Mouse (Mus musculus): ENCODE data around the gene Ptprm.

The Ptprm gene

DNA sequence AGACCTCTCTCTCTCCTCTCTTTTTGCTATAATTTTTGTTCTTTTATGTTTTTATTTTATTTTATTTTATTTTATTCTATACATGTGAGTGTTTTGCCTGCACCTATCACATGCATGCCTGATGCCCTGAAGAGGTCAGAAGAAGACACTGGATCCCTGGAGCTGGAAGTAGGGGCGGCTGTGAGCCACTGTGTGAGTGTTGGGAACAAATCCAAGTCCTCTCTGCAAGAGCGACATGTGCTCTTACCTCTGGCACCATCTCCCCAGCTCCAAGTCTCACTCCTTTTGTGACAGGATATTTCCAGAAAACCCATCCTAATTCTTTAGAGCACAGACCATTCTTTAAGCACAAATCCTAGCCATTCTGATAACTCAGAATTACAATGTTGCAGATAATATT is 372.6 kb downstream of the Ptprm start:
- DNase-seq (ENCODE audit: low spot score): no peak

DNA sequence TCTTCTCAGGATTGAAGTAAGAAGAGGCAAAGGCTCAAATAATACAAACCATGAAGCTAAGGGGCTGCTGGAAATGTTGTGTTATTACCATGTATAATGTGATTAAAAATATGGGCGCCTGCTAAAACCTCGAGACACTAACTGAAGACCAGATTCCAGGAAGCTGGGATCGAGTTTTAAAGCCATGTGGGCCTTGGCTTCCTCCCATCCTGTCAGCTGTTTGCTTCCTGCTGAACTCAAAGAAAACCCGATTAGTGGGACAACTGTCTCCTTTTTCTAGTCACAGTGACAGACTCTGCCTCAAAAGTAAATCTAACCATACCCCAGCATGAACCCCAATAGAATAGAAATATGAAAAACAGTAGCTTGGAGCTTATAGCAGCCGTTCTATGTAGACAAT is 374.3 kb downstream of the Ptprm start:
- DNase-seq (ENCODE audit: low spot score): no peak

DNA sequence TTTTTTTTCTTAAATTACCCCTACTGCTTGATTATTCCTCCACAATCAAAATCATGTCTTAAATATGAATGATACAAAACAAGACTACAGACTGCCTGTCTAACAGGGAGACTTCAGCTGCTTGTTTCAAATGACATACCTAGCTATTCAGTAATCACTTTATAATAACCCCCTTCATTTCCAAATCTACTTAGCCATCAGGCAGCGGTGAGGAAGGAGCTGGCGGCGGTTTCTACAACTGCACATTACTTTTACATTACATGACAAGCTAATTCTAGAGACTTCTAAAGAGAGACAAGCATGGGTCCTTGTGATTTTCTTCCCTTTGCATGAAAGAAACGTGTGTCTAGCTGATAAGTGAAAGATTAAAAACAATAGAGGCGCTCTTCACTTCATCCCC is 377.8 kb downstream of the Ptprm start:
- DNase-seq (ENCODE audit: low spot score): no peak

- DNase-seq (ENCODE audit: low spot score): no peak
Observed at GRCm38 (mm10) chr17:66972976-66973375, 381.3 kb downstream of the Ptprm start.

DNA sequence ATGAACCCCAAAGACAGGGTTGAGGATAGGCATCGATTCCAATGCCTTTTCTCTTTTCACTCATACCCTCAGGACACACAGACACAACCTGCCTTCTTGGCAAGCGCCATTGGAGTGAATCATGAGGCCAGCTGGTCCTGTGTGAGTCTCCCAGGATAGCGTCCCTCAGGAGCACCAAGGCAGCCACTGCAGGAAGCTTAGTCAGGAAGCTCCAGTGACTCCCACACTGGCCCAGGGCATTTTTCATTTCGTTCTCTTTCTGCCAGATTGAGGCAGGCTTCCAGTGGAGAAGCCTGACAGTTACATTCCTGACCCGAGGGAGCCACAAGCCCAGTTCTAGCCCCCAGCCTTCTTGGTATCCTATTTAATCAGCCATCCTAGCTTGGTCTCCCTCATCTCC is 393.3 kb downstream of the Ptprm start:
- no peak for DNase-seq (ENCODE audit: low spot score)

DNA sequence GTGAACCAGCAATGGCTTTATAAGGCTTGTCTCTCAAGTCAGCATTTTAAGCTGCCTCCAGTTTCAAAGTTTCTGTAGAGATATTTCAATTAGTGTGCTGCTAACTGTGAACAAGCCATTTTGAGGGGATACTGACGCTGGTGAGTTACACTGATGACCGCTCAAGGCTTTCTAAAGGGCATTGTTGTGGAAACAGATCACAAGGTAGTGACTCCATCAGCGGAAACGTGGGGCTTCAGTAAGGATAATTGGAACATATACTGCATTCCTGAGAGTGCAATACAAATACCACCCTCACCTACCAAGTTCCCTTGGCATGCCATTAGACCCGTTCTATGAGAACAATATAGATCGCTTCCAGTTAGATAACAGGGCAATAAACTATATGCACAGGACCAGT is 393.7 kb downstream of the Ptprm start:
- no peak for DNase-seq (ENCODE audit: low spot score)

DNA sequence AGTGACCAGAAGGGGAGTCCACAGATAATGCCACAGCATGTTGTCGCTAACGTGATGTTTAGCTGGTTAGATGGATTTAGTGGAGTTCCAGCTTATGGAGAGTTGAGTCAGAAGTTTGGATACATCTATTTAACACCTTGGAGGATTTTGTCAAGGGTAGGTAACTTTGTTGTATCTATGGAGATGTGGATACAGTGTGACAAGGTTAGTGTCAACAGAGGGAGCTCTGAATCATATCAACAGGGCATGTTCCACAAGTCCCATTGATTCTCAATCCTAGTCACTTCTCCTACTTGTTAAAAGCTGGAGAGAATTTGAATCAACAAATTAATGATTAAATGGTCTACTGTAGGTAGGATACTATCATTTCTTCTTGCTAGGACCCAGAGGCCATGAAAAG is 394.4 kb downstream of the Ptprm start:
- no peak for DNase-seq (ENCODE audit: low spot score)

DNA sequence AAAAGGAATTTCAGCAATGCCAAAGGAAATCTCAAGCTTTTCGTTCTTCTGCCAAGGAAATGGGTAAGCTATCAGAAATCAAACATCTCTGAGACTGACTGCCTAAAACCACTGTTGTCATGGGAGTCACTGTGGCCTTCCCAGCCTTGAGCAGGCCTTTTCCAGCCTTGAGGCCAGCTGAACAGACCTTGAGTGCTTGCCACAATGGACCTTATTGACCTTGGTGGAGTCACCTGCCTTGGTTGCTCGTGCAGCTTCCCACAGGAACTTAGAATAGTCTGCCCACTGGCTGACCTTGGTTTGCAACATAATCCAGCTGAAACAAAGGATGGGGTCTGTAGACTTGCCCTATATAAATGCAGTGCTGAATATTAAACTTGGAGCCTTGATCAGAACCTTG is 395.5 kb downstream of the Ptprm start:
- DNase-seq (ENCODE audit: low spot score): no peak

GRCm38 (mm10) chr17:66944498-66944897 is 409.8 kb downstream of the Ptprm start:
- no peak for DNase-seq (ENCODE audit: low spot score)

- DNase-seq (ENCODE audit: low spot score): no peak
Observed at GRCm38 (mm10) chr17:66943539-66943938, 410.7 kb downstream of the Ptprm start.

- DNase-seq (ENCODE audit: low spot score): no peak
Observed at GRCm38 (mm10) chr17:66925611-66926010, 428.6 kb downstream of the Ptprm start.

GRCm38 (mm10) chr17:66914696-66915095 is 439.6 kb downstream of the Ptprm start:
- peak; percentile 36 for DNase-seq (ENCODE audit: low spot score)

- peak; percentile 53 for DNase-seq (ENCODE audit: low spot score)
Observed at GRCm38 (mm10) chr17:66912533-66912932, 441.7 kb downstream of the Ptprm start.

DNA sequence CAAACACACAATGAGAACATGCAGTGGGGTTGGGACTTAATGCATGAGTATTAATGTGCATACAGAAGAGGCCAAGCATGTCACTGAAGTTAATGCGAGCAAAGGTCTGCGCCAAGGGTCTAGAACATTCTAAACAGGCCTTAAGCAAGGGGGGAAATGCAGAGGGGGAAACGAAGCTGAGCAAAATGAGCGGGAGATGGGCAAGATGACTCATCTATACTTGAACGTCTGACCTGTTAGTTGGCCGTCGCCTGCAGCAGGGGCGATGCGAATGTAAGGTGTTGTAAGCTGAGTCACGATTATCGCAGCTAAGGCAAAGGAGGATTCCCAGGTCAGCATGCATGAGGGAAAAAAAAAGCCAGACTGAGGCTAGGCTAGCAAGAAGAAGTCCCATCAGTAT is 442.1 kb downstream of the Ptprm start:
- no peak for DNase-seq (ENCODE audit: low spot score)

- DNase-seq (ENCODE audit: low spot score): no peak
Observed at GRCm38 (mm10) chr17:66909901-66910300, 444.4 kb downstream of the Ptprm start.

DNA sequence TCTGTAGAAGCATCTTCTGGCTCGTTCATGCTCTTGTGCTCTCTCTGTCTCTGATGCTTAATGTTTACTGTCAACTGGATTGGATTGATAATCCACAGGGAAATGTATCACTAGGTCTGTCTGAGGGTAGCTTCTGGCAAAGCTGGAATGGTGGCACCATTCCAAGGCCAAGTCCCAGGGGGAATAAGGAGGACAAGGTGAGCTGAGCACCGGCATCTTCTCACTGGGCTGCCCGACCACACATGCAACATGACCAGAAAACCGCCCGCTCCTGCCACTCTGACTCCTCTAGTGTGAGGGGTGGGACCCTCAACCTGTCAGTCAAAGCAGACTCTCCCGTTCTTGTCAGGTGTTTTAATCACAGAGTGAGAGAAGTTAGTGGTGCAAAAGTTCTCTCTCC is 445.3 kb downstream of the Ptprm start:
- no peak for DNase-seq (ENCODE audit: low spot score)

DNA sequence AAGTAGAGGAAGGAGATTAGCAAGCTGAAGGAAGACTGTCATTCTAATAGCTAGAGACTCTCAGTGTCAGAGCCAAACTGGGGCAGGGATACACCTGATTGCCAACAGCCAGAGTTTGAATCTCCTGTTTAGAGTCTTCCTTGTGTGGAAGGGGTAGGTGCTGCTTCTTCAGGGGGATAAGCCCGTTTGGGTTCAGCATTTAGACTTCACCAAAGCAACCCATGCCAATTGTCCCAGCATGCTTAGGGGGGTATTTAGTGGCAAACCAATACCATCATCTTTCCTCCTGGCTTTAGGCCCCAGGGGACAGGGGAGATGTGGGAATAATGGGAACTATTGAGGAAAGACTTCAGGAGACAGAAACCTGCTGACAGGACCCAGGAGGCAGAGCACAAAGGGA is 460.1 kb downstream of the Ptprm start:
- no peak for DNase-seq (ENCODE audit: low spot score)

- no peak for DNase-seq (ENCODE audit: low spot score)
Observed at GRCm38 (mm10) chr17:66891916-66892315, 462.3 kb downstream of the Ptprm start.

GRCm38 (mm10) chr17:66891067-66891862 is 463.0 kb downstream of the Ptprm start:
- peak; percentile 74 for DNase-seq (ENCODE audit: low spot score)

DNA sequence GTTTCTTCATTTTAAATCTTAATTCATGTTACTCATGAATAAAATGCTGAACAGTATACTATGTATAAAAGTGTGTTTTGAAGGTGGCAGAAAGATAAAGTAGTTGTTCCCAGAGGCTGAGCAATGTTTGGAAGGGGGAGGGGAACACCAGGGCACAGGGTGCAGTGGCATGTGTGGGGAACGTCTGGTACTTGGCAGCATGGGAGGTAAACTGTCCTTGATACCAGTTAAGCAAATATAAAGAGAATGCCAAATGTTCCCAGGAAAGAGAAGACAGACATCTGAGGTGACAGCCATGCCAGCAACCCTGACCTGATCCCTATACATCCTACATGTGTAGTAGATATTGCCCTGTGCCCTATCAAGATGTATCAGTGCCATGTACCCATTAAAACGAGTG is 472.0 kb downstream of the Ptprm start:
- no peak for DNase-seq (ENCODE audit: low spot score)

GRCm38 (mm10) chr17:66880969-66881701 is 473.1 kb downstream of the Ptprm start:
- DNase-seq (ENCODE audit: low spot score): no peak

DNA sequence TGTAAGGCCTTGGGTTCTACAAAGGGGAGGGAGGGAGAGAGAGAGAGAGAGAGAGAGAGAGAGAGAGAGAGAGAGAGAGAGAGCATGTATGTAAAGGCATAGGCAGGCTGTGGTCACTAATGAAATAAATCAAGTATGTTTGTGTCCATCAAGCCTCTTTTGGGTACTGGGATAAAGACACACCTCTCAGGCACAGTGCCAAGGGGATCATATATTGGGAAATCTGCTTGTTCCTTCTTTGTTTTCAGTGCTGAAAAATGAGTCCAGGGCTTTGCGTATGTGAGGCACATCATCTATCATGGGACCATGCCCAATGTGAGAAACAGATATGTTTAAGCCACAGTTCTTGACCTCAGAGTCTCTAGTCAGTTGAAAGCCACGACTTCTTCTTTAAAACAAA is 475.1 kb downstream of the Ptprm start:
- DNase-seq (ENCODE audit: low spot score): no peak

DNA sequence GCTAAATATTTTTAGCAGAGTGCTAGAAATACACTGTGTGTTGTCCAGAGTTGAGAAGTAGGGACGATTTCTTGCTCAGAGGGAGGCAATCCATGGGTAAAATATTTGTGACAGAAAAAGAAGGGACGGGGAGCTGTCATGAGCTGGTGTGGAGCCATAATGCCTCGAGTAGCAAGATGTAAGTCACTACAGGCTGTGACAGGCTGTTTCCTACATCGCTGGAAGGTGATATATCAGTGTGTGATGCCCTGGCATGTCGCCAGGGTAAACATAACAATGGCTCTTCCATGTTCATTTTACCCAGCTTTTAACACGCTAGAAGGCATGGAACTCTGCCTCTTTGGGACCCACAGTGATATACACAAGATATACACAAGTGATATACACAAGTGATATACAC is 476.7 kb downstream of the Ptprm start:
- no peak for DNase-seq (ENCODE audit: low spot score)

GRCm38 (mm10) chr17:66874810-66875209 is 479.4 kb downstream of the Ptprm start:
- DNase-seq (ENCODE audit: low spot score): peak; percentile 44

Data from retina, embryonic 14.5 days (tissue).